Mouse (Mus musculus): ENCODE measurements at regions not wholly inside any gene's neighbourhood (a gene's known extent, or its start where the extent isn't known, plus 50 kb on each side); places are given as distances from the start of the nearest gene placed in this dataset.

DNA sequence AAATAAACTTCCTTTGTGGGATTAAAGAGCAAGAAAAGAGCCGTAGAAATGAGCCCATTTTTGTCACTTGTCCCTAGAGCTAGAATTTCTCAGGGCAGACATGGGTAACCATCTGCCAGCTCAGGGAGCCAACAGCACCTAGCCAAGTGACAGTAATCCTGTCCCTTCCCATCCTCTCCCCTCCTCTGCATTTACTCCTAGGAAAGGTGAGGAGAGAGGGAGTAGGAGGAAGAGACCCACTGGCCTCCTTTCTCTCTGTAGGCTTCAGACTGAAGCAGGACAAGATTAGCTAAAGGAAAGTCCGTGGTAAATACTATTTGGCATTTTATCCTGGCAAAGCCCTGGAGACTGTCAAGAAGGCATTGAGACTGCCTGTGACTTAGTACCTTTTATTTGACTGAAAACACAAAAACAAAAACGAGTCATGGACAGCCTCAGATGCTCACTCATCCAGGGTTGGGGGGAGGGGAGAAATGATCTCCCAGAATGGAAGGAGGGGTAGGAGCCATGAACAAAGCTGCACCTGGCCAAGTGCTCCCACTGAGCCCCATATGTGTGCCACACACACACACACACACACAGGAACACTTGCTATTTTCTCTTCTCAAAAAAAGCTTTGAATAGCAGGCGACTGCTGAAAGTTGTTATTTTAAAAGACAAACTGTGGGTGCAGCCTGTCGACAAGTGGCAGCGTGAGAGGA lies 136.6 kb upstream of the Zfand5 start:
- TF ChIP-seq EP300 (IDR thresholded peaks at IDR 0.05; ENCODE audit: low read depth) (no peak), CTCF (IDR thresholded peaks at IDR 0.05; ENCODE audit: low read depth) (no peak)
